Mouse (Mus musculus): ENCODE measurements around the gene Cblb.

GRCm38 (mm10) chr16:52179839-52180238, 148.8 kb downstream of the Cblb start:
- TF ChIP-seq GATA1 (IDR thresholded peaks at IDR 0.05; ENCODE audit: borderline replicate concordance, low read length) (no peak), FLI1 (IDR thresholded peaks at IDR 0.05; ENCODE audit: low read length) (no peak)

All from megakaryocyte, embryonic 14.5 days (primary cell).